Mouse (Mus musculus) kidney, adult 18-20 months (tissue): Measurements from ENCODE around the gene Irgc1.
"Not testable (repeated sequence)": the region's sequence is repeated elsewhere in the genome, so short reads cannot be mapped to it uniquely, and the experiment has no call there.

Source experiments
- DNase-seq: peaks from one replicate; pipeline ENCODE4 v3.0.0; 2021

Irgc1 gene

GRCm38 (mm10) chr7:24451855-24452311 is at the start of gene Irgc1:
TSS of gene Irgc1 (minus strand) at chr7:24452297.
- no peak for DNase-seq

- DNase-seq, result peak; percentile 29
These were observed 49.4 kb upstream of the Irgc1 start for GRCm38 (mm10) chr7:24501492-24501891.

GRCm38 (mm10) chr7:24500929-24501328 is 48.8 kb upstream of the Irgc1 start:
- DNase-seq, result peak; percentile 34

- DNase-seq, result peak; percentile 46
These were observed 47.9 kb upstream of the Irgc1 start for GRCm38 (mm10) chr7:24499856-24500577.

- DNase-seq, result no peak
These were observed 36.2 kb upstream of the Irgc1 start for GRCm38 (mm10) chr7:24488303-24488702.

GRCm38 (mm10) chr7:24487403-24487802 is 35.3 kb upstream of the Irgc1 start:
- no peak for DNase-seq

GRCm38 (mm10) chr7:24486654-24487130 is 34.6 kb upstream of the Irgc1 start:
- DNase-seq, result no peak

GRCm38 (mm10) chr7:24485481-24485880 is 33.4 kb upstream of the Irgc1 start:
- no peak for DNase-seq

- not testable (repeated sequence) for DNase-seq
These were observed 31.2 kb upstream of the Irgc1 start for GRCm38 (mm10) chr7:24483291-24483690.

GRCm38 (mm10) chr7:24482208-24483020 is 30.3 kb upstream of the Irgc1 start:
- DNase-seq, result no peak

GRCm38 (mm10) chr7:24481474-24482207 is 29.5 kb upstream of the Irgc1 start, which contains the start of gene Cadm4:
TSS of gene Cadm4 (plus strand) at chr7:24482023.
- peak; percentile 91 for DNase-seq

- no peak for DNase-seq
These were observed 28.9 kb upstream of the Irgc1 start for GRCm38 (mm10) chr7:24480986-24481473.

- DNase-seq, result no peak
These were observed 28.2 kb upstream of the Irgc1 start for GRCm38 (mm10) chr7:24480121-24480941.

GRCm38 (mm10) chr7:24479685-24480084 is 27.6 kb upstream of the Irgc1 start:
- no peak for DNase-seq

- no peak for DNase-seq
These were observed 26.8 kb upstream of the Irgc1 start for GRCm38 (mm10) chr7:24478911-24479310.

- DNase-seq, result no peak
These were observed 24.8 kb upstream of the Irgc1 start for GRCm38 (mm10) chr7:24476856-24477255.

- no peak for DNase-seq
These were observed 24.2 kb upstream of the Irgc1 start for GRCm38 (mm10) chr7:24476338-24476737.

GRCm38 (mm10) chr7:24474811-24475506 is 22.9 kb upstream of the Irgc1 start:
- DNase-seq, result peak; percentile 25

GRCm38 (mm10) chr7:24473913-24474529 is 21.9 kb upstream of the Irgc1 start:
- DNase-seq, result peak; percentile 60

GRCm38 (mm10) chr7:24472937-24473336 is 20.8 kb upstream of the Irgc1 start:
- DNase-seq, result peak; percentile 31

- DNase-seq, result no peak
These were observed 20.3 kb upstream of the Irgc1 start for GRCm38 (mm10) chr7:24472442-24472841.
